Mouse (Mus musculus) embryonic facial prominence, embryonic 14.5 days (tissue): ENCODE results near the gene Slc17a5. TPM values are rescaled to one million over a fixed set of nuclear protein-coding genes. Genes with fewer than 3 reads are reported as not detected.
"Not testable (repeated sequence)": the region's sequence is repeated elsewhere in the genome, so short reads cannot be mapped to it uniquely, and the experiment has no call there.

Source experiments
- ATAC-seq: fragments of 200-750 bp; cut with Nextera tagmentation; 2 replicates; pipeline ENCODE4 v1.8.0; 2017; ENCODE audit warnings: low read depth, moderate number of reproducible peaks, moderate TSS enrichment
- DNase-seq: peaks from one replicate; pipeline ENCODE4 v3.0.0-alpha.2; 2015; ENCODE audit warnings: low spot score
- H3K27ac ChIP-seq: fragments of 300-500 bp; sonication (generic); replicated peaks from 2 replicates; pipeline ENCODE4 v1.5.1; 2014; ENCODE audit warnings: low read depth, mild to moderate bottlenecking, low read length, moderate library complexity
- H3K27me3 ChIP-seq: fragments of 300-500 bp; sonication (generic); replicated peaks from 2 replicates; pipeline ENCODE4 v1.6.1; 2014; ENCODE audit warnings: low read length; ENCODE audit not compliant: control insufficient read depth, insufficient read depth
- H3K36me3 ChIP-seq: fragments of 300-500 bp; sonication (generic); 2 replicates; pipeline ENCODE4 v1.6.1; 2014; ENCODE audit warnings: low read length, mixed read lengths; ENCODE audit not compliant: control insufficient read depth, insufficient read depth
- H3K4me1 ChIP-seq: fragments of 300-500 bp; sonication (generic); 2 replicates; pipeline ENCODE4 v1.6.1; 2014; ENCODE audit warnings: antibody characterized with exemption, low read length; ENCODE audit not compliant: control insufficient read depth, insufficient read depth
- H3K4me2 ChIP-seq: fragments of 300-500 bp; sonication (generic); 2 replicates; pipeline ENCODE4 v1.6.1; 2014; ENCODE audit warnings: low read depth, mild to moderate bottlenecking, low read length, moderate library complexity, mixed read lengths
- H3K4me3 ChIP-seq: fragments of 300-500 bp; sonication (generic); 2 replicates; pipeline ENCODE4 v1.5.1; 2014; ENCODE audit warnings: low read depth, mild to moderate bottlenecking, low read length
- H3K9ac ChIP-seq: fragments of 300-500 bp; sonication (generic); 2 replicates; pipeline ENCODE4 v1.6.1; 2014; ENCODE audit warnings: low read depth, mild to moderate bottlenecking, low read length, moderate library complexity, mixed read lengths
- H3K9me3 ChIP-seq: fragments of 300-500 bp; sonication (generic); 2 replicates; pipeline ENCODE4 v1.6.1; 2016; ENCODE audit warnings: low read length; ENCODE audit not compliant: control insufficient read depth
- WGBS: fragments of 180-500 bp; shearing (Covaris S2); extraction: QIAGEN DNeasy Blood & Tissue Kit; methylation state at CpG from one replicate; pipeline ENCODE4 v1.1.7; 2014; 5-methylcytosine and 5-hydroxymethylcytosine counted together
- polyA plus RNA-seq: library from polyadenylated mRNA; unstranded; fragments of >200 nt; fragmentation: Nextera tagmentation; extraction: Ambion mirVana; gene quantifications from 2 replicates; pipeline ENCODE4 v1.2.1, GENCODE M21; 2014

Gene Slc17a5
- polyA plus RNA-seq, 1 experiment from 2014 or later, result 13.1 TPM

DNA sequence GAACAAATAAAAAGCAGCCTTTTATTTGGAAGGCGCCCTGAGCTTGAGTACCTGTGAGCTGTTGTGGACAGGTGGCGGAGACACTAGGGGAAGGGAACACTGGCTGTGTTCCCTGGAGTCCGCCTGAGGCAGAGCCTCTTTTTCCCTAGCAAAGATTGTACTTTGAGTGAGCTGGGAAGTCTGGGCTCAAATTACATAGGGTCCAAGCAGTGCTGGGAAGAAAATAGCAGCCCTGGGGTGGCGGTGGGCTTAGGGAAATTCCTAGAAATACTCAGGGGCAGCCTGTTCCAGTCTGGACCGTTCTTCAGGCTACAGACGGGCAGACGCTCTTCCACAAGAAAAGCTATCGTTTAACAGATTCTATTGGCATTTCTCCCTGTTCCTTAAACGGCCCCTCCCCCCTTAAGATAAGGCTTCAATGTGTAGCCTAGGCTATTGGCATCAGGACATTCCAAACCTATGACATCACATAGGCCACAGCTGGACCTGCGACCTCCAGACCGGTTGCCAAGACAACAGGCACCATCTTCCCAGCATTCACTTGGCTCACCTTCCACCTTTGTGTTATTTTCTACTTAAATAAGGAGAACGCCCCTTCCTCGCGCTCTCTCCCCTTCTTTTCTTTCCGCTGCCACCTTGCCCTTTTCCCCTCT lies 67.6 kb downstream of the Slc17a5 start:
- DNase-seq (peak; percentile 90), ATAC-seq (peak; percentile 80)
- no peaks in the 10 kb centered on the region for H3K27me3 ChIP-seq
- peaks cover 14% of the 10 kb centered on the region for H3K4me1 ChIP-seq
- peak overlapping the region; percentile 92 for H3K4me2 ChIP-seq
- H3K9ac ChIP-seq, result peak overlapping the region; percentile 43
- H3K27ac ChIP-seq, result no peak overlapping the region; the same call in 1 of the 2 replicates
- H3K9me3 ChIP-seq, result no peaks in the 10 kb centered on the region
- peak overlapping the region; percentile 39 for H3K4me3 ChIP-seq
- no peaks in the 10 kb centered on the region for H3K36me3 ChIP-seq
- WGBS, result 3% methylated on average over 15 of the region's 15 CpGs

DNA sequence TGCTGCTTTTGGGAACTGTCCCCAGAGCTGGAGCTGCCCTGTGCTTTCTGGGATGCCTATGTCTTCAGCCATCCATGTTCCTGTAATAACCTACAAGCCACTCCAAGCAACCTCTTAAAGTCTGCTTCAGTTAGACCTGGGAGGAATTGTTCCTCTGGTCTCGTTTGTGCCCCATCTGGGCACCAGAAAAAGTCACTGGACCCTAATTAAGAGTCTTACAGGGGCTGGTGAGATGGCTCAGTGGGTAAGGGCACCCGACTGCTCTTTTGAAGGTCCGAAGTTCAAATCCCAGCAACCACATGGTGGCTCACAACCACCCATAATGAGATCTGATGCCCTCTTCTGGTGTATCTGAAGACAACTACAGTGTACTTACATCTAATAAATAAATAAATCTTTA lies 70.6 kb downstream of the Slc17a5 start:
- not testable (repeated sequence) for ATAC-seq, DNase-seq, H3K9me3 ChIP-seq, H3K4me2 ChIP-seq, H3K27me3 ChIP-seq, H3K36me3 ChIP-seq, H3K27ac ChIP-seq, H3K4me3 ChIP-seq, H3K9ac ChIP-seq
- WGBS, result 60% methylated on average over 3 of the region's 3 CpGs
- H3K4me1 ChIP-seq, result peaks cover 14% of the 10 kb centered on the region

DNA sequence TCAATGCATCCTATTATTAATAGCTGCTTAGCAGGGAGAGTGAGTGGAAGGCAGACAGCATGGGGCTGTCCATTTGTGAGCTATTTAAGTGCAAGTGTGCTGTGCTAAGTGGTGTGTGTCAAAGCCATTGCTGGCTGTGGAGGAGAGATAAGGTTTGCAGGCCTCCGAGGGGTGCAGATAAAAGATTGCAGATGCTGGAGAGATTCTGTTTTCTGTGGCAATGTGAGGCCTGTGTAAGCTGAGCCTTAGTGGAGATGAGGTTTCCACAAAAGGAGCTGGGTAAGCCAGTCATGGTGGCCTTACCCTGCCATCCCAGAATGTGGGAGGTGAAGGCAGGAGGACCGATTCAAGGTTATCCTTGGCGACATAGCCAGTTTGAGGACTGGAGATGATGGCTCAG lies 71.7 kb downstream of the Slc17a5 start:
- no peaks in the 10 kb centered on the region for H3K27me3 ChIP-seq
- no peak overlapping the region for H3K27ac ChIP-seq
- no peak for DNase-seq
- H3K9ac ChIP-seq, result no peak overlapping the region
- H3K4me1 ChIP-seq, result peaks cover 13% of the 10 kb centered on the region
- no peak overlapping the region for H3K4me3 ChIP-seq
- H3K4me2 ChIP-seq, result no peak overlapping the region
- ATAC-seq, result no peak
- 70% methylated on average over 3 of the region's 3 CpGs for WGBS
- H3K36me3 ChIP-seq, result no peaks in the 10 kb centered on the region
- no peaks in the 10 kb centered on the region for H3K9me3 ChIP-seq

DNA sequence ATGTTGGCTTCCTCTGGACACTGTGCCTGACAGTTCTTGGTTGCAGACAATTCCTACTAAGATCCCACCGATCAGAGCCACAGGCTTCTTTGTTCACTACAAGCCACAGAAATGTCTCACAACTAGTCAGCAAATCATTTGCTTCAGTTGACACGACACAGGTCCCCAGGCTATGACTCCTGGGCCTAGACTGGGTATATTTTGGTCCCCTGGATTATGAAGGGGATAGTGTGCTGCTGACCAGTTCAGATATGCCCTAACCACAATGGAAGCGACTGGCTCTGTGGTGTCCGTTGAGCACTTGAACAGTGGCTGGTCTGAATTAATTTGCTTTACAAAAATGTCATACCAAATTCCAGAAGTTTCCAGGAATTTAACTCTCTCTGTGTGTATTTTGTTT lies 73.2 kb downstream of the Slc17a5 start:
- WGBS, result 71% methylated on average over 4 of the region's 4 CpGs
- DNase-seq, result no peak

DNA sequence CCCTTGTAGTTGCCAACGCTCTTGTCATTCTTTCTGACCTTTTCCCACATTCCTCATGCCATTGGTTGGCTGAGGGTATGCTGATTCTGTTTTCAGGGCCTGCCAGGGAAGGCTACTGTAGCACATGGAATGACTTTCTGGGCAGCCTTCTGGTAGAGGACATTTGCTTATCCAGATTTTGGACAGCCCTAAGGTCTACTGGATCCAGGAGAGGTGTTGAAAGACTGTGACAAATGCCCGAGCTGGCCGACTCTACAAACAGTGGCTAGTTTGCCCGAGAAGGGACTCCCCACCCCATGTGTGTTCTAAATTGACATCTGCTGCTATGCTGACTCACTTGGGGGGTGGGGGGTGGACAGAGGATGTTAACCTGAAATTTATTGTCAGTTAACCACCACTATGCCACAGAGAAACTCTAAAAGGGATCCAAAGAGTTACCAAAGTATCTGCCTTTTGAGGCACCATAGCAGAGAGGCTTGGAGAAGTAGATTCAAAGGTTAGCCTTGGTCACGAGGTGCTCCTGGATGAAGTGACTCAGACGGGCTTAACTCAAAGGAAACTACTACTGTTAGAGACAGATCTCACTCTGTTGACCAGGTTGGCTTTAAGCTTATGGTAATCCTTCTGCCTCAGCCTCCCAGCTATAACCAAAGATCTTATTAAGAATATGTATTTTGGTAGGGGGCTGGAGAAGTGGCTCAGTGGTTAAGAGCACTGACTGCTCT lies 73.9 kb downstream of the Slc17a5 start:
- Histone ChIP-seq H3K4me3 (no peak overlapping the region), H3K9me3 (no peaks in the 10 kb centered on the region), H3K4me1 (no peaks in the 10 kb centered on the region), H3K27me3 (no peaks in the 10 kb centered on the region), H3K4me2 (no peak overlapping the region), H3K27ac (no peak overlapping the region), H3K9ac (no peak overlapping the region), H3K36me3 (no peaks in the 10 kb centered on the region)
- ATAC-seq, result no peak
- 75% methylated on average over 6 of the region's 6 CpGs for WGBS
- no peak for DNase-seq

More for the DNA sequence above, 73.2 kb downstream of the Slc17a5 start:
- Histone ChIP-seq H3K27ac (no peak overlapping the region), H3K9me3 (no peaks in the 10 kb centered on the region), H3K9ac (no peak overlapping the region), H3K4me2 (no peak overlapping the region), H3K36me3 (no peaks in the 10 kb centered on the region), H3K4me1 (no peaks in the 10 kb centered on the region), H3K4me3 (no peak overlapping the region), H3K27me3 (no peaks in the 10 kb centered on the region)
- ATAC-seq, result no peak

DNA sequence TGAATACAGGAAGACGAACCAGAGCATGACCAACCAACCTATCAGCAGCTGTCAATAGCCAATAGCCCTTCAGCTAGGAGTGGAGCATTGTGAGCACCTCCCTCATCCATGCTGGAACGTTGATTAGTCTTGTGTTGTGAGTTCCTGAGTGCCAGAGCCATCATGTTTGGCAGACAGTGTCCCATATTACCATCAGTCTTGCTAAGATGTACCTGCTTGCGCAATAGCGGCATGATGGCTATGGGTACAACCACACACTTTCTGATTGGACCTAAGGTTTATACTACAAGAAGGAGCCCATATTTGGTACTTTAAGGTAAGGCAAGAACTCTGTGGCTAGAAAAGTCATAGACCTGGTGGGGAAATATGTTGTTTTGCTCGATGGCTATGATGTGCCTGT lies 76.1 kb downstream of the Slc17a5 start:
- Histone ChIP-seq H3K4me3 (no peak overlapping the region), H3K27me3 (no peaks in the 10 kb centered on the region), H3K9ac (no peak overlapping the region), H3K4me2 (no peak overlapping the region), H3K4me1 (no peaks in the 10 kb centered on the region), H3K36me3 (no peaks in the 10 kb centered on the region), H3K27ac (no peak overlapping the region), H3K9me3 (no peaks in the 10 kb centered on the region)
- DNase-seq, result no peak
- no peak for ATAC-seq
- 93% methylated on average over 5 of the region's 5 CpGs for WGBS

DNA sequence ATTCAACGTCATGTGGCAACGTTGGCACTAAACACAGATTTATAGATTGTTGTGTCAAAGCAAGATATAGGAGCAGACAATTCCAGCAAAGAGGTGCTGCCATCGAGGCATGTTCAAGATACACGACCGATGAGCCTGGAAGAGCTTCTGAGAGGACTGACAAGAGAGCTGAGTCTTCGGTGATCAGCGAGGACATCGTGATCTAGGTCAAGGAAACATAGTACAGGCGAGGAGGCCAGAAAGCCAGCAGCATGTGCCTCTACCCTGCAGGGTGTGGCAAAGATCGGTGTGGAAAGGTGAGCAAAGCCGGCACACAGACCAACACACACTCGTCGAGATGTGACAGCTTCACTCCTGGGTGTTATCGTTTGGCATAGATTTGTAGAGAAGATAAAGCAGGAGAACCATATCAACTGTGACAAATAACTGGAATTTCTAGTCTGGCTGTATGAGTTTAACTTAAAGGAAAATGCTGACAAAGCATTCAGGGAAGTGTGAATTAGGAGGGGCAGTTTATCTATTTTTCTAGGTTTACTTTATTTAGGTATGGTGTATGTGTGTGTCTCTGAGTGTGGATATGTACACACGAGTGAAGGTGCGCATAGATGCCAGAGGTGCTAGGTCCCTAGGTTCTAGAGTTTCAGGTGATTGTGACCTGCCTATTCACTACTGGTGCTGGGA lies 79.6 kb downstream of the Slc17a5 start:
- WGBS, result 91% methylated on average over 16 of the region's 16 CpGs

DNA sequence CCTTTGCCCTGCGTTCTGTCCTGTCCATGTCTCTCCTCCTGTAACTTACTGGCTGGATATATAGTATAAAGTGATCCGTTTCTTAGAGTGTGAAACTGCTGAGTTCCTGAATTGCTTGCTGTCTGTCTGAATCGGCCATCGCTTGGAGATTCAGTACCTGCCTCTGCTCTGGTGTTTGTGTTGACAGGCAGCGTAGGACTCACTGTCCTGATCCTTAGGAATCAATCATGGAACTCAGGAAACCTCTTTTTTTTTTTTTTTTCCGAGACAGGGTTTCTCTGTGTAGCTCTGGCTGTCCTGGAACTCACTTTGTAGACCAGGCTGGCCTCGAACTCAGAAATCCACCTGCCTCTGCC lies 81.1 kb downstream of the Slc17a5 start:
- Histone ChIP-seq H3K4me3 (no peak overlapping the region), H3K4me2 (no peak overlapping the region), H3K9ac (no peak overlapping the region), H3K4me1 (peaks cover 11% of the 10 kb centered on the region), H3K27me3 (no peaks in the 10 kb centered on the region), H3K36me3 (no peaks in the 10 kb centered on the region), H3K27ac (no peak overlapping the region), H3K9me3 (no peaks in the 10 kb centered on the region)
- WGBS, result 79% methylated on average over 7 of the region's 7 CpGs
- DNase-seq (no peak), ATAC-seq (no peak)

More for the DNA sequence above, 79.6 kb downstream of the Slc17a5 start:
- H3K4me3 ChIP-seq, result no peak overlapping the region
- H3K36me3 ChIP-seq, result no peaks in the 10 kb centered on the region
- DNase-seq, result no peak
- H3K4me2 ChIP-seq, result no peak overlapping the region
- H3K27ac ChIP-seq, result no peak overlapping the region
- H3K27me3 ChIP-seq, result no peaks in the 10 kb centered on the region
- H3K4me1 ChIP-seq, result peaks cover 2% of the 10 kb centered on the region; the same call in 1 of the 2 replicates
- ATAC-seq, result no peak
- no peak overlapping the region for H3K9ac ChIP-seq
- no peaks in the 10 kb centered on the region for H3K9me3 ChIP-seq
